Mouse (Mus musculus) spleen, postnatal 36 days (tissue): Measurements from ENCODE around the gene Olfr1436.
"Not testable (repeated sequence)": the region's sequence is repeated elsewhere in the genome, so short reads cannot be mapped to it uniquely, and the experiment has no call there.

ENCODE experiments used
- DNase-seq, 2 experiments: peaks; one replicate each; pipeline ENCODE4 v3.0.0; 2022; ENCODE audit warnings: low spot score in 2 of 2, mixed read lengths in 1 of 2

Olfr1436 gene

DNA sequence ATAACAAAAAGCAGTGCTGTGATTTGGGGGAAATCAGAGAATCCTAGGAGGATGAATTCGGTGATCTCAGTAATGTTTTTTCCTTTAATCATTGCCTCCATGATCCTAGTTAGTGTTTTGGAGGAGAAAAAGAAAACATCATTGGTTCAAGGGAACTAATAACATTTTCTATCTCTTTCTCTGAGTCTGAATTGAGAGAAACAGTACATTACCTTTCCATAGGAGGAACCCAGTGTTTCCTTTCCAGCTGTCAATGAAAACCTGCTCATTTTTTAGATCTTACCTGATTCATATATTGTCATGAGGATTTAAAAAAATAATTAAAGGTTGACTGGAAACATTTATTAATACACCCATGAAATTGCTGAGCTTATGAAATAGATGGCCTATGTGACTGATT is at the start of gene Olfr1436:
TSS of gene Olfr1436 (minus strand) at position 101 of the 400 bp plus-strand sequence.
- not testable (repeated sequence) for DNase-seq

DNA sequence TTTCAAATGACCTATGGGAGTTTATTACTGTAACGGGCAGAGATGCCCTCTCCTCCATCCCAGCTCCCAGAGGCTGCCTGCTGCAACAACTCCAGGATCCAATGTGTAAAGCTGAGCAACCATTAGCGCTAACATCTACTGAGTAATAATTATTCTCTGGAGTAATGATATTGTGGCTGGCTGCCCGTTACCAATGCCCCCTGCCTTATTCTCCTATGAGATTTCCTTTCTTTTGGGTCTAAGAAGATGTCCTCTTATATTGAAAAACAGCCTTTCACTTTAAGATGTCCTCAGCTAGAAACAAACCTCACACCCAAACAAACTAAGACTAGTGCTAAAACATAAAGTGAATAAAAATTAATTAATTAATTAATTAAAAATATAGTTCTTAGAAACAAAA is 36.9 kb upstream of the Olfr1436 start, which contains the start of gene Olfr1438-ps1:
TSS of gene Olfr1438-ps1 (minus strand) at position 101 of the 400 bp plus-strand sequence.
- no peak for DNase-seq

GRCm38 (mm10) chr19:12325001-12325400 is 26.1 kb upstream of the Olfr1436 start, which contains the start of gene Olfr1437:
Olfr1437 (minus strand) TSS chr19:12325101.
- DNase-seq = no peak

- no peak for DNase-seq
These were observed 6.0 kb downstream of the Olfr1436 start for GRCm38 (mm10) chr19:12292979-12293378.

DNA sequence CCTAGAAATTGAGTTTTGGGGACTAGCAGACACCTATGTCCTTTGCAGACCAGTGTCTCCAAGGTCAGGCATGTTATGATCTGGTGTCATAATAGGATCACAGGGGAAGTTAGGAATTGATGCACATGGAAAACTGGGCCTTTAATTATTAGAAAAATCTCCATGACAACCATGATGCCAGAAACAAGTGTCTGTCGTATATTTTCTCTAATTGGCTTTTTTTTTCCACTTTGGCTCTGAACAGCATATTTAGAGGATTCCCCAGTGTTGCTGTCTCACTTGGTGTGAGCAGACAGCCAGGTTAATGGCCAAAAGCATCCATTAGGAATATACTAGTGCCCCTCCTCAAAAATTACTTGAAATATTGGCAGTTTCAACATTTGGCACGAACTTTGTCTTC is 19.4 kb downstream of the Olfr1436 start, which contains the start of gene Olfr1434:
TSS of gene Olfr1434 (plus strand) at position 301 of the 400 bp plus-strand sequence.
- DNase-seq = no peak

DNA sequence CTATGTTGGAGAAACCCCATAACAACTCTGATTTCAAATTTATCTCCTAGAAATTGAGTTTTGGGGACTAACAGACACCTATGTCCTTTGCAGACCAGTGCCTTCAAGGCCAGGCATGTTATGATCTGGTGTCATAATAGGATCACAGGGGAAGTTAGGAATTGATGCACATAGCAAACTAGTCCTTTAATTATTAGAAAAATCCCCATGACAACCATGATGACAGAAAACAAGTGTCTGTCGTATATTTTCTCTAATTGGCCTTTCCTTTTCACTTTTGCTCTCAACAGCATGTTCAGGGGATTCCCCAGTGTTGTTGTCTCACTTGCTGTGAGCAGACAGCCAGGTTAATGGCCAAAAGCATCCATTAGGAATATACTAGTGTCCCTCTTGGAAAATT is 38.2 kb downstream of the Olfr1436 start, which contains the start of gene Olfr235:
TSS of gene Olfr235 (plus strand) at position 301 of the 400 bp plus-strand sequence.
- DNase-seq = no peak
